Mouse (Mus musculus) cerebellum, postnatal 36 days (tissue): ENCODE measurements around the gene Ubc.
A peak's percentile ranks its signal among the peaks of the same experiment; 100 is the strongest.

Experiments used
- DNase-seq, 2 experiments: peaks; one replicate each; pipeline ENCODE4 v3.0.0; 2021 to 2022; ENCODE audit warnings: mixed read lengths in 2 of 2

The Ubc gene

DNA sequence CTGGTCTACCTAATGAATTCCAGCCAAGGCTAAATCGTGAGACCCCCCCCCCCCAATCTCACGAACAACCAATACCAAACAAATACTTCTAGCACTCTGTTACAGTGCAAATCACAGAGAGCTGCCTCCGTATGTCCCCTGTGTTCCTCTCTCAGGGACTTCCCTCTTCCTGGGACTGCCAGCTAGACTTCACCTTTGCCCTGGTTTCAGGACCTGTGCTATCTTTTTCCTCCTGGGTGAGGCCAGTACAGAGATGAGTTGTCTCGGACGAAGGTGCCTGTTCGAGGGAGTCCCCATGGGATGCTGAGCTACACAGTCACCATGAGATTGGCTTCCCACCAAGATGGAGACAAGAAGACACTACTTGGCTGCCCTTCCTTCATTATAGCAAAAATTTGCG lies 41.9 kb downstream of the Ubc start:
- DNase-seq, result no peak

DNA sequence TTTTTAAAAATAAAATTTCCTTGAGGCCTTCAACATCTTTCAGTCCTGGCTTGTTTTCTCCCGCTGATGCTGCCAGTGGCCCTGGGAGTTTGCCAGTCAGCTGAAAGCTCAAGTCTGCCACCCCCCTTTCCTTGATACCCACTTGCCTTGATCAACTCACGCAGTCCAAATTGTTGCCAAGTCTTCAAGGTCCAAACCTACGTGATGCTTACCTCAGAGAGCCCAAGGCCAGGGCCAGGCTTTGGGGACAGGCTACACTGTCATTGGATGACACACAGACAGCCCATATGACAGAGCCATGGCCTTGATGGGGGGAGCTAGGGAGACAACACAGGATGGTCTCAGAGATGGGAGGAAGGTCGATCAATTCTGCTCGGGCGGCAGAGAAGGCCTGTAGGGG lies 45.7 kb downstream of the Ubc start:
- DNase-seq, result no peak

DNA sequence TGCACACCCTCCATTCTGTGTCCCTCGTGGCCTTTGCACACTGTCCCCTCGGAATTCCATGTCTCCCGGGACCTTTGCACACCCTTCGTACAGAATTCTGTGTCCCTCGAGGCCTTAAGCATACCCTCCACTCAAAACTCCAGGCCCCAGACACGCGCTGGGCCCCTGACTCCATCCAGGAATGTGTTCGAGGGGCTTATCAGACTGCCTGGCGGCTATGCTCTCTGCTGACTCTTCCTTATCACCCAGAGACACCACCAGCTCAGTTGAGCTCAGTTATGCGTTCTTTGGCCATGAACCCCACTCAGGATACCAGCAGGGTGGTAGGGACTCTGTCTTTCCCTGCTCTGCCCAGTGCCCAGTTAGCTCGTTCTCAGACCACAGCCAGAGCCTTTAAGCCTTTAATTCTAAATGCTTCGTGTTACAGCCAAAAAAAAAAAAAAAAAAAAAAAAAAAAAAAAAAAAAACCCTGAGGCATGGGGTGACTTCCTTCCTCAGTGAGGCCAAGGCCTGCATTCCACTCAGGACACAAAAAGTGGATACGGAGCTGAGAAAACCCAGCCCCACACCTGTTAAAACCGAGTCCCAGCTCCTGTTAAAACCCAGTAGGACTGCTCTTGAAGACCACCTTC lies 48.4 kb downstream of the Ubc start:
- DNase-seq, result no peak

DNA sequence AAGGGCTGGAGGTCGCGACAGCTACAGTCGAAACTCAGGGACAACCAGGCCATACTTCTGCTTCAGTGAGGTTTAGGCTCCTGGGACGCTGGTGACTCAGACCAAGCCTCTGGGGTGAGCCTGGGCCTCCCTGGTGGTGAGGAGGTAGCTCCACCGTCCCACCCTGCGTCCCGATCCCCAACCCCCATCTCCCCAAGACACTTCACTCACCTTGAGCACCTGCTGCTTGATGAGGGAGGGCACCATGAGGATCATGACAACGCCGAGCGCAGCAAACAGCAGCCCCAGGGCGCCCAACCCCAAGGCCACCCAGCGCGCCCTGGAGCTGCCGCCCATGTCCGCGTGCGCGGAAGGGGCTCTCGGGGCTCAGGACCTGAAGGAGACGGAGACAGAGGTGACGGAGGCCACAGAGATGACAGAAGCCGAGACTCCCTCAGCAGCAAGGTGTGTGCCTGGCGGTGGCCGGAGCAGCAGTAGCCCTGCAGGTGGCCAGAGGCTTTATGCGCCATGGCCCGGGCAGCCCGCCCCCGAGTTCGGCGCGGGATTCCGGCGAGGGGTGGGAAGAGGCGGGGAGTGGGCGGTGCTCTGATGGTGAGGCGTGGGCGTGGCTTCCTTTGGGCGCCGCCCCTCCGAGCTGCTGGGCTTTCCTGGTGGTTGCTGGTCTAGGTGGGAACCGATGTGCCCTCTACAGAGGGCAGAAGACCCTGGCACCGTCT lies 49.3 kb downstream of the Ubc start, which contains the start of gene Scarb1:
Scarb1 (minus strand) TSS at position 548 of the 716 bp plus-strand sequence.
- DNase-seq, result peak; percentile 68 to 71

DNA sequence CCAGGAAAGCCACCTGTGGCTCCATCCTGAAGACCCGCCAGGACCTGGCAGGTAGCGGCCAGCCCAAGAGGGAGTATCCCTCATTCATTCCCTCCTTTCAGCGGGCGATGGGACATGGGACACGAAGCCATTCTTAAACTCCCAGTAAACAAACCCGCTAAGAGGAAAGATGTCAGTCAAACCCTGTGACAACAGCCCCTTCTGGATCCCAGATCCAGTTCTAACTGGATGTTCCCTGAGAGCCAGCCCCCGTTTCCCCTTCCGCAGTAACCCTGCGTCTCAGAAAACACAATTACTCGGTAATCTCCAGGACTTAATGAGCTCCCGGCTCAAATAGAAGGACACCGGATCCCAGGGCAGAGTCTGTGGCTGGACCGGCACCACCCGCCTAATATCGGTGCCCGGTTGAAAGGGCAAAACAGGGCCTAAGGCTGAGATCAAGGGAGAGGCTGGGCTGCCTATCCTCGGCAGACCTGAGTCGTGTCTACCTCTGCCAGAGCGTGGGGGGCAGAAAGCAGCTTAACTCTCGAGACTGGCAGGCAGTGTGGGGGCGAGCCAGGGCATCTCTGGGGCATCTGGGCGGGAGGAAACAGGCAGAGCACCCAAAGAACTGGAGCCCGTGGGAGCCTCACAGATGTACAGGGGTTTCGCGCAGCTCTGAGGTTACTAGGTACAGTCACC lies 50.0 kb downstream of the Ubc start:
- DNase-seq, result no peak

DNA sequence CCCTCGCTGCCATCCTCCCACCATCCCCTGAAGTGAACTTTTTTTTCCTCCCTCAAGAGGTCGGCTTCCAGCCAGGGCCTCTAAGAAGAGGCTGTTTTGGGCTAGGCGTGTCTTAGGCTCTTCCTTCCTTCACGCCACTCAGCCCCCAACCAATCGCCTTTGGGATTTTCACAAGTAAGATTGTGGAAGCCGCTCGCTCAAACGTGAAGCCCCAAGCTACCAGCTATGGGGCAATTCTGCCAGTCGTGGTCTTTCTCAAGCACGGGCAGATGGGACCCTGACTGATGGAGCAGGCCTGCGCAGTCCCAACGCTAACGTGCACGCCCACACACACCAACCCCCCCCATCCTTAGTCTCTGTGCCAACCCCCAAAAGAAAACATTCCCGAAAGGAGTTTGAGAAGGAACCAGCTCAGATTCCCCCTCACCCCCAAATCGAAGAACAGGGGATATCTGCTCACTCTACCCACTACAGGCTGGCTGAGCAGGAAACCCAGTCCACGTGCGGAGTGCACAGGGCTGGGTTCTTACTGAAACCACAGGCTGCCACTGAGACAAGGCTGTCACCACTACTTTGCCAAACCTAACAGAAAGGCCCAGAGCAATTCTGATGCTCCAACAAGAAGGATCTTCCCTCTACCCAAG lies 50.8 kb downstream of the Ubc start:
- DNase-seq, result no peak

DNA sequence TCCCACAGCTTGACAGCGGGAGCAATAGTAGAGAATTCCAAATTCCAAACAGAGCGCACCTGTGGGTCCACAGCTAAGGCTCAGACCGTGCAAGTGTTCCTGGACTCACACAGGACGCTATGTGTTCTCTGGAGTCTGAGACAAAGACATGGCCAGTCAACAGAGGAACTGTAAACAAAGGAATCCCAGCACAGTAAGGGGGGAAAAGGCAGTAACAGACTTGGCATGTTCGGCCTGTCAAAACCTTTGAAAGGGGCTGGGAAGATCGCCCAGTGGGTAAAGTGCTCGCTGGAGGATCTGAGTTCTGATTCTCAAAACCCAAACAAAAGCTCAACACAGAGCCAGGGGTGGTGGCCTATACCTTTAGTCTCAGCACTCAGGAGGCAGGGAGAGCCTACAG lies 52.5 kb downstream of the Ubc start:
- no peak for DNase-seq

DNA sequence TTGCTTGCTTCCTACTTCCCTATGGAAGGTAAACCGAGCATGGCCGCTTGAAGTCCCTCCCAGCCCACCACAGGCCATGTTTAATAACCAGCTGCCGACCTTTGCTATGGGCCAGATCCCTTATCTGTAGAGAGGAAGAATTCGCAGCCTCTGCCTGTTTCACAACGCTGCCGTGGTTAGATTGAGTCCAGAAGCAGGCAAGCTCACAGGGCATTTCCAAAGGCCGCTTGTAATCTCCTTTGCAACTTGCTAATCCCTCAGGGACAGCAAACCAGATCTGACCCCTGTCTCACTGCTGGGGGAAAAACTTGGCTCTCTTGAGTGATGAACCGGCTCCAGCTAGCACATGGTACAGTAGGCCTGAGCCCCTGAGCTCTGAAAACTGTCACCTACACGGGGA lies 53.0 kb downstream of the Ubc start:
- DNase-seq, result no peak
